Mouse (Mus musculus) urinary bladder, postnatal 14 days (tissue): ENCODE data around the gene Fam173b.

Experiments
- DNase-seq: peaks from one replicate; pipeline ENCODE4 v3.0.0; 2021; ENCODE audit warnings: low spot score

The Fam173b gene

GRCm38 (mm10) chr15:31587789-31588188 is 13.9 kb upstream of the Fam173b start:
- DNase-seq = no peak

- no peak for DNase-seq
Measured at GRCm38 (mm10) chr15:31588989-31589640, 12.5 kb upstream of the Fam173b start.

GRCm38 (mm10) chr15:31590176-31590575 is 11.5 kb upstream of the Fam173b start:
- DNase-seq = no peak

GRCm38 (mm10) chr15:31592531-31592930 is 9.1 kb upstream of the Fam173b start:
- DNase-seq = no peak

- no peak for DNase-seq
Measured at GRCm38 (mm10) chr15:31594260-31594659, 7.4 kb upstream of the Fam173b start.

- DNase-seq = no peak
Measured at GRCm38 (mm10) chr15:31595651-31596050, 6.0 kb upstream of the Fam173b start.

- no peak for DNase-seq
Measured at GRCm38 (mm10) chr15:31599834-31600233, 1.8 kb upstream of the Fam173b start.

- peak; percentile 18 for DNase-seq
Measured at GRCm38 (mm10) chr15:31601279-31601645, 390 bp upstream of the Fam173b start.

GRCm38 (mm10) chr15:31602426-31602825 is 774 bp downstream of the Fam173b start:
- peak; percentile 49 for DNase-seq

GRCm38 (mm10) chr15:31603113-31603512 is 1.5 kb downstream of the Fam173b start:
- no peak for DNase-seq

GRCm38 (mm10) chr15:31606821-31607220 is 5.2 kb downstream of the Fam173b start:
- DNase-seq = peak; percentile 36

- no peak for DNase-seq
Measured at GRCm38 (mm10) chr15:31611027-31611426, 9.4 kb downstream of the Fam173b start.

GRCm38 (mm10) chr15:31611976-31612375 is 10.3 kb downstream of the Fam173b start:
- DNase-seq = no peak

GRCm38 (mm10) chr15:31613826-31614453 is 12.3 kb downstream of the Fam173b start:
- DNase-seq = no peak

- no peak for DNase-seq
Measured at GRCm38 (mm10) chr15:31614666-31615065, 13.0 kb downstream of the Fam173b start.

- DNase-seq = no peak
Measured at GRCm38 (mm10) chr15:31617261-31617660, 15.6 kb downstream of the Fam173b start.

- no peak for DNase-seq
Measured at GRCm38 (mm10) chr15:31619521-31619920, 17.9 kb downstream of the Fam173b start.

GRCm38 (mm10) chr15:31627277-31628154 is 25.9 kb downstream of the Fam173b start:
- DNase-seq = no peak

GRCm38 (mm10) chr15:31628180-31628579 is 26.5 kb downstream of the Fam173b start:
- DNase-seq = no peak

GRCm38 (mm10) chr15:31629556-31629955 is 27.9 kb downstream of the Fam173b start:
- no peak for DNase-seq

- DNase-seq = no peak
Measured at GRCm38 (mm10) chr15:31631396-31631858, 29.8 kb downstream of the Fam173b start.

GRCm38 (mm10) chr15:31632478-31632877 is 30.8 kb downstream of the Fam173b start:
- no peak for DNase-seq

- DNase-seq = no peak
Measured at GRCm38 (mm10) chr15:31634582-31634981, 32.9 kb downstream of the Fam173b start.
